Mouse (Mus musculus): ENCODE measurements at regions not wholly inside any gene's neighbourhood (a gene's known extent, or its start where the extent isn't known, plus 50 kb on each side); places are given as distances from the start of the nearest gene placed in this dataset.

DNA sequence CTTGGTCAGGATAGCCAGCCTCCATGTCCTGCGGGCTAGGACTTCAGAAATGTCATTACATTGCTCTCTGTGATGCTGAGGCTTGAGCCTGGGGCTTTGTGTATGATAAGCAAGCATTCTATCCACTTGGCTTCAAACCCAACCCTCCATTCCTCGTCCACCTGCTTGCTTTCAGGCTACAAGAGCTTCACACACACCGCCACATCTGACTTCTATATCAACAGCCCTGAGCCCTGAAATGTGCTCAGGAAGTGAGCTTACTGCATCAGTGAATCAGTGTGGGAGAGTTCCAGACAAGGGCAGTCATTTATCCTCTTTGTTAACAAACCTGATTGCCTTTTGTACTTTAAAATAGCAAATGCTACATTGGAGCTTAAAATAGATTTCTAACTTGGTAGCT is 377.5 kb upstream of the Adgrl2 start:
- WGBS: 79% methylated on average over 3 of the region's 3 CpGs
- Histone ChIP-seq H3K4me1 (peaks cover 10% of the 10 kb centered on the region; the same call in 1 of the 2 replicates), H3K9me3 (no peaks in the 10 kb centered on the region), H3K27ac (no peak overlapping the region), H3K4me2 (replicated peaks) (no peak overlapping the region), H3K4me3 (no peak overlapping the region), H3K27me3 (0 out of 2 replicates have a peak, but pooled peaks cover 4% of the 10 kb centered on the region), H3K9ac (no peak overlapping the region), H3K36me3 (no peaks in the 10 kb centered on the region)
- no peak for ATAC-seq (ENCODE audit: low FRiP score, low read depth)

DNA sequence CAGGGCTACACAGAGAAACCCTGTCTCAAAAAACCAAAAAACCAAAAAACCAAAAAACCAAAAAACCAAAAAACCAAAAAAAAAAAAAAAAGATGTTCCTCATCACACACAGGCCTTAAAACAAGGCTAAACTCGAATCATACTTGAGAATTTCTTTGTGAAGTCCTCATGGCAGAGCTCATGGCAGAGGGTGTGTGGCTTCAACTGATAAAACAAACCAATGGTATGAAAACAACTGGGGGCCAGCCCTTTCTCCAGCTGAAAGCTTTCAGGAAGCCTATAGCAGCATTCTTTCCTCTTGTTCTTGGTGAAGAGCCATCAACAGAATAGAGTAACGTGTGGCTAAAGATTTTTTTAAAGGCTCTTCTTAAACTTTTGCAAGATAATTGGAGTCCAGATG is 369.8 kb upstream of the Adgrl2 start:
- Histone ChIP-seq H3K9me3 (no peaks in the 10 kb centered on the region), H3K4me2 (replicated peaks) (no peak overlapping the region), H3K36me3 (no peaks in the 10 kb centered on the region), H3K27ac (no peak overlapping the region), H3K4me1 (peaks cover 35% of the 10 kb centered on the region), H3K27me3 (no peaks in the 10 kb centered on the region), H3K9ac (no peak overlapping the region), H3K4me3 (no peak overlapping the region)
- WGBS: 80% methylated on average over 2 of the region's 2 CpGs
- no peak for ATAC-seq (ENCODE audit: low FRiP score, low read depth)

DNA sequence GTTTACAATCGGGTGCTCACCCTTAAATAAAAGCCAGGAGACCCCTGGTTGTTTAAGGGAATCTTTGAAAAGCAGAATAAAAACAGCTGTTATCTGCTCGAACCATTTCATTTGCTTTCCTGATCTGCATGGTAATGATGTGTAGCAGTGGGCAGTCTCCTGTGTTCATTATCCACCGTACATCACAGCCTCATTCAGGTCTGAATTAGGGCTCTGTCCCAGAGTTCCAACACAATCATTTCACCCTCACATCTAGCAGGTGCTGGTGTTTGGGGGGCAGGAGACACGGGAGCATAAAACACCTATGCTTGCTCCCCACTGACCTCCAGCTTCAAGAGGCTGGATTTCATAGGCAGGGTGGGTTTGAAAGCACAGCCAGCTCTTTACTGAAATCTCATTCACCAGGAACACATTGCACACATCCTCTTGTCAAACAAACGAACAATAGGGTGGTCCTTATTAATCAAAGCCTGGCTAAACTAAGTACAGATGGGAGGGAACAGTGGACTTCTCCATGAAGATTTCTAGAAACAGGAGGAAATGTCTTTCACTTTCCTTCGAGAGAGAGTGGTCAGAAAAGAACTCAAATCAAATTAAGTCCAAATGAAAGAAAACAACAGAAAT is 368.3 kb upstream of the Adgrl2 start:
- peak; percentile 75 for ATAC-seq (ENCODE audit: low FRiP score, low read depth)
- 18% methylated on average over 6 of the region's 6 CpGs for WGBS
- no peak overlapping the region for H3K9ac ChIP-seq
- H3K36me3 ChIP-seq: no peaks in the 10 kb centered on the region
- no peaks in the 10 kb centered on the region for H3K9me3 ChIP-seq
- H3K4me3 ChIP-seq: no peak overlapping the region
- peak overlapping the region; percentile 39 for H3K4me2 ChIP-seq (replicated peaks)
- H3K27me3 ChIP-seq: no peaks in the 10 kb centered on the region
- H3K4me1 ChIP-seq: peaks cover 38% of the 10 kb centered on the region
- no peak overlapping the region for H3K27ac ChIP-seq

DNA sequence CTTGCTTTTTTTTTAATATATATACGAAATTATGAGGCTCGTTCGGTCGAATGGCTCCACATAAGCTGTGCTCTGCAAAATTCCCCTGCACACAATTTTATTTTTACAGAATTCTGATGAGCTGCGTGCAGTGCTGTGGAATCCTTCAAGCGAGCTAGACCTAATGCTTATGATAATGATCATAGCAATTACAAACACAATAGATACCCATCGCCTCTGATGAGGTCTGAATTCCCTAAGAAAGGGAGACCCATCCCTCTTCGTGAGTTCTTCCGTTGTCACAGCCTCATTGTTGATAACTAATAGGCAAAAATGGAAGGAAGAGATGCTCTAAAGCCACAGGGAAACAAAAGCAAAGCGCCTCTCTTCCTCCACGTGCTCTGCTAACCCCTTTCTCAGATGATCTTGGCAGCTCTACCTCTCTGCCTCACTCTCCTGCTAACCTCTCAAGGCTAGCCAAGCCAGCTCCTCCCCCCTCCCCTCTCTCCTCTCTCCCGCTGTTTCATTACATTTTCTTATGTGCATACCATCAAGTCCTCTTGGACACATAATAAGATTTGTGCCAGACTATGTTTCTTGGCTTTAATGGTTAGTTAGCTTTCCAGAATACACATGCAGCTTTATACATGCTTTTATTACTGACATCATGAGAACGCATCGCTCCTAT is 367.7 kb upstream of the Adgrl2 start:
- no peaks in the 10 kb centered on the region for H3K27me3 ChIP-seq
- ATAC-seq (ENCODE audit: low FRiP score, low read depth): peak; percentile 90
- H3K36me3 ChIP-seq: no peaks in the 10 kb centered on the region
- WGBS: 36% methylated on average over 14 of the region's 14 CpGs
- H3K9me3 ChIP-seq: no peaks in the 10 kb centered on the region
- H3K4me2 ChIP-seq (replicated peaks): peak overlapping the region; percentile 39
- H3K9ac ChIP-seq: no peak overlapping the region
- H3K4me3 ChIP-seq: no peak overlapping the region
- peaks cover 38% of the 10 kb centered on the region for H3K4me1 ChIP-seq
- H3K27ac ChIP-seq: no peak overlapping the region

DNA sequence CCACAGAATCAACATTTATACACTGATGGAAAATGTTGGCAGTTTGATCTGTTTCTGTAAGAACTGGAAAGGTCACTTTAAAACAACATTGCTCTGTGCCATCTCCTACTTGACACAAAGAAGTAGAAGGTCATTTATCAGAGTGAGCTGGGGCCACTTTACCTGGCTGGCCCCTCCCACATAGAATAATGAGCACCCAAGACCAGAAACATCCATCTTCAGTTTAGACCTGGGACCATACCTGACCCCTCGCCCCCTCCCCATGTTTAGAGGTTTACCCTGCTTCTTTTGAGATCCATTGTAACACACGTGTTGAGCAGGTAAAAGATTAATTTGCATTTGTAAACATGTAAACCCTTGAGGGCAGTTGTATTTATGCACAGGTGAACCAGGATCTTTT is 366.8 kb upstream of the Adgrl2 start:
- no peaks in the 10 kb centered on the region for H3K36me3 ChIP-seq
- WGBS: 46% methylated on average over 2 of the region's 2 CpGs
- H3K4me3 ChIP-seq: no peak overlapping the region
- no peak for ATAC-seq (ENCODE audit: low FRiP score, low read depth)
- no peak overlapping the region for H3K27ac ChIP-seq
- H3K27me3 ChIP-seq: no peaks in the 10 kb centered on the region
- no peaks in the 10 kb centered on the region for H3K9me3 ChIP-seq
- H3K4me2 ChIP-seq (replicated peaks): no peak overlapping the region
- H3K4me1 ChIP-seq: peaks cover 38% of the 10 kb centered on the region
- H3K9ac ChIP-seq: no peak overlapping the region

DNA sequence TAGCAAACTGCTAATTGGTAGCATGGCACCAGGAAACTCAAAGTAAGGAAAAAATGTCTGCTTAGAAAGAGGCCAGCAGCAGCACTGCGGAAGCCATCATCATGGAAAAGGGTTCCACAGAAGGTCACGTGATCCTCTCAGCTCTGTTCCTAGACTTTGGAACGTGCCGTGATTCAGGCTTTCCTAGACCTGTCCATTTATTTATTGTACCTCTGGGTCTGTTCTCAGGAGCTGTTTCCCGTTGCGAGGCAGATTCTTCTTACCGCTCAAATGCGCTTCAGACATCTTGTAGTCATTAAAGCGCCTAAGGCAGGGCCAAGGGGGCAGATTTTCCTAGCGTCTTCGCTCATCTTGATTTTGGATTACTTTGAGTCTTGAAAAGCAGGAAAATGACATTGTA is 365.0 kb upstream of the Adgrl2 start:
- Histone ChIP-seq H3K27me3 (no peaks in the 10 kb centered on the region), H3K9ac (no peak overlapping the region), H3K4me2 (replicated peaks) (no peak overlapping the region), H3K9me3 (no peaks in the 10 kb centered on the region), H3K36me3 (no peaks in the 10 kb centered on the region), H3K27ac (no peak overlapping the region), H3K4me3 (no peak overlapping the region), H3K4me1 (peaks cover 38% of the 10 kb centered on the region)
- peak; percentile 37; the same call in 1 of the 2 replicates for ATAC-seq (ENCODE audit: low FRiP score, low read depth)
- WGBS: 56% methylated on average over 11 of the region's 11 CpGs

DNA sequence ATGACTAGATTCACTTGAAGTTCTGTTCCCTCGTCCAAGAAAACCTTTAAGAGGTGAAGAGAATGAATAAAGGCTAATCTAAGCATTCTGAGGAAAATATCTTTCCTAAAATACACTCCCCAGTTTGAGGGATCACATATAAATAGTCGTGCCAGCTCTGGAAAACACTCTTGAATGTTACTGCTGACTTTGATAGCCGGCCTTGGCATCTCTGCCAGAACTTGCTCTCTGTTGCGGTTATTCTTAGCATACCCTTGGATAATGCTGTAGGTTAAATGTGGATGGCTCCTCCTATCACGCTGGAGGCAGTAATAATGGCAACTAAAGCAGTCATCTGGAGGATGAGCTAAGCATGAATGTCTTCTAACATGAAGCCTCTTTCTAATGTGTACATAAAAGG is 363.6 kb upstream of the Adgrl2 start:
- no peak for ATAC-seq (ENCODE audit: low FRiP score, low read depth)

DNA sequence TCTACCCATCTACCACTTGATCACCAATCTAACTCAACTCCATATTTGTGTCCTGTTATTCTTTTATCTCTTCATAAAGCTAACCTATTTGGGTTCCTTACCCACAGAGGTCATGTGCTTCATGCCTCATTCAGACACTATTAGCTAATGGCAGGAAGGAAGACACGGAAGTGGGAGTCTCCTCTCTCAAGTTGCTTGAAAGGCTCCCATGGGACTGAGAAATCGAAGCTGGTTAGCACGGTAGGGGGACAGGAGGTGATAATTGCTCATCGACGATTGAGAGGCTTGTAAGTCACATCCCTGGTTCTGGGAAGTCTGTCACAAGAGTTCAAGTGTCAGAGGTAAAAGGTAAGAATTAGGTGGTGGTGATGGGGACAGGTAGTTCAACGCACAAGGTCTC is 362.2 kb upstream of the Adgrl2 start:
- H3K27ac ChIP-seq: no peak overlapping the region
- H3K36me3 ChIP-seq: no peaks in the 10 kb centered on the region
- no peaks in the 10 kb centered on the region for H3K27me3 ChIP-seq
- no peak overlapping the region for H3K4me3 ChIP-seq
- no peaks in the 10 kb centered on the region for H3K9me3 ChIP-seq
- 43% methylated on average over 6 of the region's 6 CpGs for WGBS
- H3K4me1 ChIP-seq: peaks cover 40% of the 10 kb centered on the region
- H3K4me2 ChIP-seq (replicated peaks): no peak overlapping the region
- no peak overlapping the region for H3K9ac ChIP-seq
- no peak for ATAC-seq (ENCODE audit: low FRiP score, low read depth)

More for the DNA sequence above, 363.6 kb upstream of the Adgrl2 start:
- no peaks in the 10 kb centered on the region for H3K9me3 ChIP-seq
- no peaks in the 10 kb centered on the region for H3K27me3 ChIP-seq
- no peaks in the 10 kb centered on the region for H3K36me3 ChIP-seq
- WGBS: 91% methylated on average over 5 of the region's 5 CpGs
- no peak overlapping the region for H3K27ac ChIP-seq
- no peak overlapping the region for H3K4me3 ChIP-seq
- peaks cover 44% of the 10 kb centered on the region for H3K4me1 ChIP-seq
- H3K9ac ChIP-seq: no peak overlapping the region
- no peak overlapping the region for H3K4me2 ChIP-seq (replicated peaks)

DNA sequence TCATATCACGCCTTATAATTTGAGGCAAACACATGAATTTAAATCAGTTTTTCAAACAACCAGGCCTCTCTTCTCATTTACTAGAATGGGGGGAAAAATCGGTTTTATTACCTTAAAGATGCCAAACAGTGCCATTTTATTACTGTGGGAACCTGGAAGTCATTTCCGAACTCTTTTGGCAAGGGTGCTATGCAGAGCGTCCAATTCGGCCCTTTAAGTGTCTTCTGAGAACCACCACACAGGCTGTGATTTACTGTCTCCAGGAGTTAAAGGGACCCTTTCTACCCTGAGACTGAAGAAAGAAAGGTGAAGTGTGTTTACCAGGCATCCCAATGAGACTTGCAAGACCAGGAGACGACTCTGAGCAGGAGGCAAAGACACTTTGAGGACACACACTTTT is 359.4 kb upstream of the Adgrl2 start:
- Histone ChIP-seq H3K9me3 (no peaks in the 10 kb centered on the region), H3K4me3 (no peak overlapping the region), H3K27me3 (no peaks in the 10 kb centered on the region), H3K4me2 (replicated peaks) (no peak overlapping the region), H3K4me1 (peaks cover 33% of the 10 kb centered on the region), H3K36me3 (no peaks in the 10 kb centered on the region), H3K27ac (no peak overlapping the region), H3K9ac (no peak overlapping the region)
- WGBS: 16% methylated on average over 6 of the region's 6 CpGs
- ATAC-seq (ENCODE audit: low FRiP score, low read depth): peak; percentile 57; the same call in 1 of the 2 replicates

DNA sequence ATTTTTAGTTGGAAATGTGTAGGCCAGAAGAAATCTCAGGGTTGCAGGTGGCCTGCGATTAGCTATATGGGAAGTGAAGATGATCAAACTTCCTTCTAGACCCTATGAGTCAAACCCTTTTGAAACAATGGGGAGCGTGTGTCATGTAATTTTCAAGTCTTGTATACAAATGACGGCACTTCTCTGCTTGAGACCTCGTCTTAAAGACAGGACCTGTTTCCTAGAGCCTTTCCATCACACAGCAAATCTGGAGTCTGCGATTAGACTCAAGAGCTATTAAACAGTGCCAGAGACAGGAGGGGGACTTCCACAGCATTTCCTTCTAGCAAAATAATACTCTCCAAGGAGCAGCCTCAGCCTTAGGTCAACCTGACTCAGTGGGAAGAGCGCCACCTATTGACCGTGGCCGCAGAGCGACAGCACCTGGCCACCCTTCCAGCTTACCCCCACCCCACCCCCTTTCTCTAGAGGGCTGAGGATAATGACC is 358.9 kb upstream of the Adgrl2 start:
- ATAC-seq (ENCODE audit: low FRiP score, low read depth): peak; percentile 75; the same call in 1 of the 2 replicates
- Histone ChIP-seq H3K9me3 (no peaks in the 10 kb centered on the region), H3K4me1 (peaks cover 38% of the 10 kb centered on the region), H3K9ac (no peak overlapping the region), H3K36me3 (no peaks in the 10 kb centered on the region), H3K4me3 (no peak overlapping the region), H3K27me3 (no peaks in the 10 kb centered on the region), H3K4me2 (replicated peaks) (no peak overlapping the region), H3K27ac (no peak overlapping the region)
- WGBS: 23% methylated on average over 9 of the region's 9 CpGs

DNA sequence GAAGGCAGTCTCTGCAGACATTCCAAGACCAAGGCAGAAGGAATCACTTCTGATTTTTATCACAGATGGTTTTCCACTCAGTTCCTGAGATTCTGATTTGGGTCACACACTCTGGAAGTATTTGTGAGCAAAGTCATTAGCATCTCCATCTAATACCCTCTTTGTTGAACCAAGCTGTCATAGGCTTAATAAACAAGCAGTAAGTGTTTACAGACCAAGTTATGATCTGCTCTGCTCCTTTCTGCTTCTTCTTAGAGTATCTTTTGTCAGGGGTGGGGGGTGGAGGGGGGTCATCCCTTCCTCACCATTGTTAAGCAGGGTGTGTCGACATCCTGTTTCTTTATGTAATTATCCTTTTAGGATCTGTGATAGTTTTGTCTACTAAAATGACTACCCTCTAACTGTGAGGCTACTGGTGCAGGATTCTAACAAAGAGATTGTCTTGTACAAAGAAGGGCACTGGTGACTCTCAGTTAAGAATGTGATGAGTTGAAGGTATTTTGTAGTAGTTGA is 358.2 kb upstream of the Adgrl2 start:
- 83% methylated on average over 1 of the region's 1 CpGs for WGBS
- Histone ChIP-seq H3K9ac (no peak overlapping the region), H3K4me2 (replicated peaks) (no peak overlapping the region), H3K36me3 (no peaks in the 10 kb centered on the region), H3K9me3 (no peaks in the 10 kb centered on the region), H3K27me3 (no peaks in the 10 kb centered on the region), H3K27ac (no peak overlapping the region), H3K4me1 (peaks cover 41% of the 10 kb centered on the region), H3K4me3 (no peak overlapping the region)
- ATAC-seq (ENCODE audit: low FRiP score, low read depth): no peak

DNA sequence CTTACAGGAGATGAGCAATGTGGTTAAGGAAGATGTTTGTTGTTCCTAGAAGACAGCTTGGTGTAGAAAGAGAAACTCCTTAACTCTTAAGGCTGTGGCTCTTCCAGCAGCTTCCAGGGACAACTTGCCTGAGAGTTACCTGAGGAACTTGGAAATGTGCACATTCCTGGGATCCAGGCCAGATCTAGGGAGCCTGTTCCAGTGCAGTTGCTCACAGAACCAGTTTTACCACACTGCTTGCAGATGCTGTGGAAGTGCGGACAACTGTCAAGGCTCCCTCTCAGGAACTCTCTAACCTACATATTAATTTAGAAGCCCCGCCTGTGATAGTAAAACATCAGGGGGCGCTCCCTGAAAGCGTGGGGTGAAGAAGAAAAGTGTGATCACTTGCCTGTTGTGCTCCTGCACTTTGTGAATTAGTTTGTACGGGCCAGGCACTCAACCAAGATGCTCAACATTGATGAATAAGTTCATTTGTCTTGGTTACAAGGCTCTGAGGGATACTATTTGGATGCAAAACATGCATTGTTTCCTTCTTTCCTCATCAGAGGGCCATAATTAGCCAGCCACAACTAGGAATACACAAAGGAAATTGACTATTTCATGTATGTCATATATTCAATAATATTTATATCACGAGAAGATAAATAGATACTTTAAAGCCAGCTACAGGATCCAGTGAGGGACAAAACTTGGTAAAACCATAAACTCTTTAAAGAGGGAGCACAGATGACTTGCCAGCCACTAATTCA is 357.1 kb upstream of the Adgrl2 start:
- WGBS: 36% methylated on average over 6 of the region's 6 CpGs
- no peak for ATAC-seq (ENCODE audit: low FRiP score, low read depth)

More for the DNA sequence above, 357.1 kb upstream of the Adgrl2 start:
- Histone ChIP-seq H3K9ac (no peak overlapping the region), H3K4me3 (no peak overlapping the region), H3K36me3 (no peaks in the 10 kb centered on the region), H3K9me3 (no peaks in the 10 kb centered on the region), H3K27me3 (no peaks in the 10 kb centered on the region), H3K4me1 (peaks cover 41% of the 10 kb centered on the region), H3K4me2 (replicated peaks) (no peak overlapping the region), H3K27ac (no peak overlapping the region)

All from limb, embryonic 13.5 days (tissue).